Mouse (Mus musculus) lung, postnatal 0 days (tissue): ENCODE measurements around the gene Sulf2. TPM values are rescaled to one million over a fixed set of nuclear protein-coding genes. Genes with fewer than 3 reads are reported as not detected.

Experiments used
- ATAC-seq: fragments of 200-750 bp; cut with Nextera tagmentation; 2 replicates; pipeline ENCODE4 v1.8.0; 2017; ENCODE audit warnings: moderate library complexity
- DNase-seq: peaks from one replicate; pipeline ENCODE4 v3.0.0-alpha.2; 2016; ENCODE audit warnings: low spot score
- H3K27ac ChIP-seq: fragments of 300-500 bp; sonication (generic); 2 replicates; pipeline ENCODE4 v1.5.1; 2014; ENCODE audit warnings: antibody characterized with exemption, mild to moderate bottlenecking, low read length, mixed read lengths
- H3K27me3 ChIP-seq: fragments of 300-500 bp; sonication (generic); replicated peaks from 2 replicates; pipeline ENCODE4 v1.6.1; 2014; ENCODE audit warnings: low read length, mixed read lengths; ENCODE audit not compliant: insufficient read depth
- H3K36me3 ChIP-seq: fragments of 300-500 bp; sonication (generic); 2 replicates; pipeline ENCODE4 v1.6.1; 2014; ENCODE audit warnings: low read length, mixed read lengths; ENCODE audit not compliant: insufficient read depth
- H3K4me1 ChIP-seq: fragments of 300-500 bp; sonication (generic); 2 replicates; pipeline ENCODE4 v1.6.1; 2014; ENCODE audit warnings: antibody characterized with exemption, low read depth, low read length, mixed read lengths; ENCODE audit not compliant: insufficient read depth
- H3K4me2 ChIP-seq: fragments of 300-500 bp; sonication (generic); replicated peaks from 2 replicates; pipeline ENCODE4 v1.6.1; 2014; ENCODE audit warnings: low read depth, mild to moderate bottlenecking, low read length, moderate library complexity, mixed read lengths
- H3K4me3 ChIP-seq: fragments of 300-500 bp; sonication (generic); 2 replicates; pipeline ENCODE4 v1.5.1; 2014; ENCODE audit warnings: low read depth, low read length
- H3K9ac ChIP-seq: fragments of 300-500 bp; sonication (generic); replicated peaks from 2 replicates; pipeline ENCODE4 v1.6.1; 2014; ENCODE audit warnings: low read depth, mild to moderate bottlenecking
- H3K9me3 ChIP-seq: fragments of 300-500 bp; sonication (generic); 2 replicates; pipeline ENCODE4 v1.6.1; 2016; ENCODE audit warnings: low read length, mixed read lengths
- CTCF ChIP-seq: IDR thresholded peaks from 2 replicates; pipeline ENCODE4 v1.5.1; 2016; ENCODE audit warnings: antibody characterized with exemption, mild to moderate bottlenecking
- EP300 ChIP-seq: IDR thresholded peaks from 2 replicates; pipeline ENCODE4 v1.6.1; 2016; ENCODE audit warnings: antibody characterized with exemption, mild to moderate bottlenecking, control low read depth
- WGBS: fragments of 180-500 bp; shearing (Covaris S2); extraction: QIAGEN DNeasy Blood & Tissue Kit; methylation state at CpG from one replicate; pipeline ENCODE4 v1.1.7; 2014; 5-methylcytosine and 5-hydroxymethylcytosine counted together
- polyA plus RNA-seq: library from polyadenylated mRNA; unstranded; fragments of >200 nt; fragmentation: Nextera tagmentation; extraction: Ambion mirVana; gene quantifications from 2 replicates; pipeline ENCODE4 v1.2.1, GENCODE M21; 2015

Gene Sulf2
- polyA plus RNA-seq, 1 experiment from 2014 or later = 13.6 TPM

- WGBS = 64% methylated on average over 3 of the region's 3 CpGs
- no peak for DNase-seq
- H3K27ac ChIP-seq = no peak overlapping the region
- peaks cover 6% of the 10 kb centered on the region; the same call in 1 of the 2 replicates for H3K4me1 ChIP-seq
- no peak overlapping the region for H3K4me2 ChIP-seq
- H3K9ac ChIP-seq = no peak overlapping the region
- no peak for ATAC-seq
- H3K36me3 ChIP-seq = no peaks in the 10 kb centered on the region
- no peaks in the 10 kb centered on the region for H3K9me3 ChIP-seq
- TF ChIP-seq CTCF (no peak), EP300 (no peak)
- no peaks in the 10 kb centered on the region for H3K27me3 ChIP-seq
- H3K4me3 ChIP-seq = no peak overlapping the region
Measured at GRCm38 (mm10) chr2:166024079-166024478, 131.4 kb downstream of the Sulf2 start.

Other genes with a start within 250 kb of the Sulf2 start
- gene Ncoa3, start 163.0 kb downstream of the Sulf2 start, polyA plus RNA-seq = 8.5 and 10.4 TPM in 2 replicates